Mouse (Mus musculus) liver, embryonic 14.5 days (tissue): ENCODE data around the gene Tacr1.

Experiments
- CTCF ChIP-seq: IDR thresholded peaks from 2 replicates; pipeline ENCODE4 v1.5.1; 2016; ENCODE audit warnings: antibody characterized with exemption, low read depth, control low read depth
- EP300 ChIP-seq: IDR thresholded peaks from 2 replicates; pipeline ENCODE4 v1.6.1; 2016; ENCODE audit warnings: antibody characterized with exemption, low read depth

GRCm38 (mm10) chr6:82510843-82511416, 108.8 kb downstream of the Tacr1 start:
- TF ChIP-seq EP300 (no peak), CTCF (no peak)
